Mouse (Mus musculus) frontal cortex, postnatal 10 days (tissue): ENCODE data around the gene F9.
"Not testable (repeated sequence)": the region's sequence is repeated elsewhere in the genome, so short reads cannot be mapped to it uniquely, and the experiment has no call there.

ENCODE experiments used
- DNase-seq, 2 experiments: peaks; one replicate each; pipeline ENCODE4 v3.0.0; 2022; ENCODE audit warnings: low spot score in 2 of 2, mixed read lengths in 1 of 2

F9 gene

DNA sequence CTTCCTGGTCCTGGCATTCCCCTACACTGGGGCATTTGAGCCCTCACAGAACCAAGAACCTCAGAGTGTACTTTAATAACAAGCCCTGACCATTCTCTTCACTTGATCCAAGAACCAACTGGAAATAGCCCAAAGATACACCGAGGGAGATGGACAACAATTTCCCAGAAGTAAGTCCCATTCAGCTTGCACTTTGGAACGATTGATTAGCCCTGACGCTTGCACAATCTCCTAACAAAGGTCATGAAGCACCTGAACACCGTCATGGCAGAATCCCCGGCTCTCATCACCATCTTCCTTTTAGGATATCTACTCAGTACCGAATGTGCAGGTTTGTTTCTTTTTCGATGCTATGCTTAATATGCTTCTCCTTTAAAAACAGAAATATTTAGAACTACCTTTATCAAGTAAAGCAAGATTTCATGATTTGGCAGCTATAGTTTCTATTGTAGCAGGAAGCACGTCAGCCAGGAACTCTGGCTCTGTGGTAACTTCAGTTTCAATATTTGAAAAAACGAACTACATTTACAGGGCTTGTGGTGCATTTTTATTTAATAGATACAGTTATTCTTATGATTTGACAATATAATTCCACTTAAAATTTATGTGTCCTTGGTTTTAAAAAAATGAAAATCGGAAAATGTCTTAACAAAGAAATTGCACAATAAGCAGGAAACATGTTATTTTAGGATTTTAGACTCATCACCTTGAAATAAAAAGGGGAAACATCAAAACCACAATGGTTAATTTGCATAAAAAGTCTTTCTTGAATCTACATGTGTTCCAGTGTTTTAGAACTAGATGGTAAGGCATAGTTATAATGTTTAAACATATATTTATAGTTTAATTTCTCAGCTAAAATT, at the start of gene F9:
Gene F9 (plus strand): TSS at position 244 of the 863 bp plus-strand sequence.
- DNase-seq: no peak

DNA sequence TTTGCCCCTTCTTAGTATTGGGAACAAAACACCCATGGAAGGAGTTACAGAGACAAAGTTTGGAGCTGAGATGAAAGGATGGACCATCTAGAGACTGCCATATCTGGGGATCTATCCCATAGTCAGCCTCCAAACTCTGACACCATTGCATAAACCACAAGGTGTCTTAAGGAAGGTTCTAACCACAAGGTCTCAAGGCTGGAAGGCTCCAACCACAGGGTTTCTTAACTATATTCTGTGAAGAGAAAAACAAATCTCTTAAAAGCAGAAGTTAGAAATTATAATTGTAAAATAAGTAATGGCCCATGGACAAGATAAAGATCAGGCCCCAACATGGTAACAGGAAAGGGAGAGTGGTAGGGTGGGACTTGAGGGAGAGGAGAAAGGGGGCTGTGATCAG, 29.5 kb upstream of the F9 start:
- DNase-seq: not testable (repeated sequence)

DNA sequence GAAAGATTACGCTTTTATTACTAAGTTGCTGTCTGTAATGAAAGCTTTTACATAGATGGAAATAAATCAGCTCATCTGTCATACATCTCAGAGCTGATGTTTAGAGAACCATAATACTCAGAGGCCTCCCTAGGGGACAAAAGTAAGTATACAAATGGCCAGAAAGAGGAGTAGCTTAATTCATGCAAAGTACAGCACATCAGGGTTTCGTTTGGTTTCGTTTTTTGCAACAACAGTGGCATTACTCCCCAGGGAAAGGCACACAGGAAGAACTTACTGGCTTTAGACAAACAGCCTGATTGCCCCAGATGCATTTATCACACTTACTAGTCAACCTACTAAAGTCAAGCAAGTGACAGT, 800 bp downstream of the F9 start:
- DNase-seq: no peak

DNA sequence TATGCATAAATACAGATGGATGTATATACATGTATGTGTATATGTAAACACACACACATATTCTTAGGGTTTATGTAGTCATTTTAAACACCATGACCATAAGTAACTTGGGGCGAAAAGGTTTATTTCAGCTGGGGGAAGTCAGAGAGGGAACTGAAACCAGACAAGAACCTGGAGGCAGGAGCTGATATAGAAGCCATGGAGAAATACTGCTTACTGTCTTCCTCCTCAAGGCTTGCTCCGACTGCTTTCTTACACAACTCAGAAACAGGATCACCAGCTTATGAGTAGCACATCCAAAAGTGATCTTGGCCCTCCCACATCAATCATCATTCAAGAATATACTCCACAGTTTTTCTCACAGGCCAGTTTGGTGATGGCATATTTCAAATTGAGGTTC, 2.2 kb downstream of the F9 start:
- no peak for DNase-seq

DNA sequence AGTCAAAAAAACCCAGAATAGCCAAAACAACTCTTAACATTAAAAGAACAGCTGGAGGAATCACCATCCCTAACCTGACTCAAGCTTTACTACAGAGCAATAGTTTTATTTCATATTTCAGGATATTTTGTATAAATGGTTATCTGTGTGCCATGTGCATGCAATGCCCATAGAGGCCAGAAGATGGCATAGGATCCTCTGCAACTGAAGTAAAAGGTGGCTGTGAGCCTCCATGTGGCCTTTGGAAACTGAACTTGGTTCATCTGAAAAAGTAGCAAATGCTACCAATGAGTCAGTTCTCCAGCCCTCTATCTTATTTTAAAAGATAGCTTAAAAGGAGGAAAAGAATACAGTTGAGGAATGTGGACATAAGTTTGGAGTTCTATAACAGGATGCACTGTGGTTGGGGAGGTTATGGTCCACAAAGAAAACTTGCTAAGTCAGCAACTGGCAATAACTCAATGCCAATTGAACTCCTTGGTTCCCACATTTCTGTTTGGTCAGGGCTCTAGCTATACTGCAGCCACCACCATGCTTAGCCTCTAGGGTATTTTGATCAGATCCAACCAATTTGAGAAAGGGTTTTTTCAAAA, 13.9 kb downstream of the F9 start:
- no peak for DNase-seq

DNA sequence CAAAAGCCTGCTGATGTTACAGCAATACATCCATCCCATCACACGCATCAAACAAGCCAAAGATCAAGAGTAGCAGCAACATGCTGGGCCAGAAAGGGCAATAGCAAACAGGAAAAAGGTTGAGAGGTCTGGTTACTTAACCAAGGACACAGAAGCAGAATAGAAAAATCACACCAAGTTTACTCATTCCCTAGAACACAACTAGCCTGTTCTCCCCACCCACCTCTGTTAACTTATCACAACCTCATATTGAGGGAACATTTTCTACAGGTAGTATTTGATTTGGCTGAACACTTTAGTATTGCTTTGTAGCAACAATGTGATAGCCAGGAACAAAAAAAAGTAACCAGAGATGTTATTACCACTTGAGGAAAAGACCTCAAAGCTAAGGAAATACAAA, 15.3 kb downstream of the F9 start:
- no peak for DNase-seq

DNA sequence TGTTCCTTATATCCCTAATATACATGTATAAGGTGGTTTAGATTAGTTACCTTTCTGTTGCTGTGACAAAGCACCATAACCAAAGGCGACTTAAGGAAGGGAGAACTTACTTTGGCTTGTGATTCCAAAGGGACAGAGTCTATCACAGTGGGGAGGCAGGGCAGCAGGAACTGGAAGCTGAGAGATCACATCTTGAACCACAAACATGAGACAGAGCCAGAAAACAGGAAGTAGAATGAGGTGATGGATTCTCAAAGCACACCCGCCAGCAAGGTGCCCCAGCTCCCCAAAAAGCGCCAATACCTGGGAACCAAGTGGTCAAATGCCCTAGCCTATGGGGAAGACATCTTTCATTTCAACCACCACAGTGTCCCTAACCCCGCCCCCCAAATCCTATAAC, 21.7 kb downstream of the F9 start:
- no peak for DNase-seq

DNA sequence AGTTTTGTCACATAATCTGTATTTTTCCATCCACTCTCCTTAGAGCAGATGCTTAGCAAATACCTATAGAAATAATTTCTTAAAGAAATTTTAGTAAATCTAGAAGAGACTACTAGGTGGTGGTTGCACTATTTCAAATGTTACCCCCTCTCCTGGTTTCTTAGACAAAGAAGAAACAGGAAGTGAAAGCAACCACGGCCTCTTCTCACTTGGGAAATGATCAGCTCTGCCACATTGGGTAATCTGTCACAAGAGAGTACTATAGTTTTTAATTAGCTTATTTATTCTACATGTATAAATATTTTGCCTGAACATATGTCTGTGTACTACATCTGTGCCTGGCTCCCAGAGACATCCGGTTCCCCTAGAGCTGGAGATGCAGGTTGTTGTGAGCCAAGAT, 22.3 kb downstream of the F9 start:
- DNase-seq: no peak

DNA sequence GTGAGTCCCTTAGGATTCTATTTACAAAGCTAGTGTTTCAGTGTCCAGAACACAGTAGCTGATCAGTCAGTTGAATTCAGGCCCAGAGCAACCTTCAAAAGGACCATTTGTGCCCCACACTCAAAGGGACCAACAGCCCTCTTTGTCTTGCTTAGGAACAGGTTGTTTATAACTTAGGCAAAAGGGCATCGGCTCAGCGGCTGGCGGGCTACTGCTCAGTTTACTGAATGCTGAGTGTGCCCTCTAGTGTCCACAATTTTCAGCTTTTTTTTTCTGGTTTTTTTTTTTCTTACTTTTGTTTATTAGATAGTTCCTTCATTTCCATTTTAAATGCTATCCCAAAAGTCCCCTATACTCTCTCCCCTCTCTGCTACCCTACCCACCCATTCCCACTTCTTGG, 27.4 kb downstream of the F9 start:
- DNase-seq: peak in 1 of 2 experiments; percentile 11

DNA sequence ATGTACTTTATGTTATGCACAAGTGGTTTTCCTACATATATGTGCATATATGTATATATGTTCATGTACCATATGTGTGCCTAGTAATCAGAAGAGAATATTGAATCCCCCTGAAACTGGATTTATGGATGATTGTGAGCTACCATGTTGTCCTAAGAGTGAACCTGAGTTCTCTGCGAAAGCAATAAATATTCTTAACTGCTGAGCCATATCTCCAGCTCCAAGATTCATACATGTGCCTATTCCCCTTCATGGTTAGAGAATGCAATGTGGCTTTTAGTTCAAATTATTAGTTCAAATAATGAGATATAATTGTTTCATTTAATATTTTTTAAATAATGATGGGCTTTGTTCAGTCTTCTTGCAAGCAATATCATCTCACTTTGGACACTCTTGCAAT, 55.5 kb downstream of the F9 start:
- no peak for DNase-seq

DNA sequence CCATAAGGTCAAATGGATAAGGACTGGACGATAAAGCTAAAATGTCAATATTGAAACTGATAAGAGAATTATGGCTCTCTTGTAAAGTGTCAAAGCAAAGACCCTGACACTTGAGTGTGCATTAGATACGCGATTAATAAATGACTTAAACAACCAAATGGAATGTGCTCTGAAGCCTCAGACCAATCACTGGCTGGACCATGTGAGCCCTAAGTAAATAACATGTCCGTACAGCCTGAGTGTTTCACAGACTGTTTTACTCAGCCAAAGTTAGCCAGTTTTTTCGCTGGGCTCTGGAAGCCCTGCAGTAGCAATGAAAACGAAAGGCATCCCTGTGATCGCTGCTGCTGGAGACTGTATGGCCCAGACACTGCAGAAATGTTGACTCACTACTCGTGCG, 55.9 kb downstream of the F9 start:
- no peak for DNase-seq

DNA sequence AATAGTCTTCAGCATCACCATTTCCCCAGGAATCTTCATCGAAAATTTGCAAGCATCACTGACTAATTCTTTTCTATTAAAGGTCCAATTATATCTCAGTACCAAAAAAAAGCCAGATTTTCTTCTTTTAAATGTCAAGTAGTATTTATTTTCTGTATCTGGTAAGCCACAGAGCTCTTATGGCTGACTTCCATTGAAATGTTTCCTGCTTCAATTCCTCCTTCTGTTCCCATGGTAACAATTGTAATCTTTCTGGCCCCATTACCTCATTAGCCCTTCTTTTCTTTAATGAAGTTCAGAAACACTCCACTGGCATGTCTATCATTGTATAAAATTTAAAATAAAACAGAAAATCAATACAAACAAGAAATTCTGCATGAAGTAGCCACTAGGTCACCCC, 76.1 kb downstream of the F9 start:
- DNase-seq: no peak
